Mouse (Mus musculus) cerebellum, adult 2 months (tissue): ENCODE results near the gene Aldh1l1.

Experiments used
- CTCF ChIP-seq: fragments of 200-500 bp; IDR thresholded peaks from 2 replicates; pipeline ENCODE4 v1.5.1; 2011; ENCODE audit warnings: low read depth, mild to moderate bottlenecking, control low read depth, low read length, moderate library complexity, borderline replicate concordance; ENCODE audit not compliant: insufficient read depth
- POLR2A ChIP-seq: fragments of 200-500 bp; IDR thresholded peaks from 2 replicates; pipeline ENCODE4 v1.6.1; 2011; ENCODE audit warnings: low read length, control low read depth, borderline replicate concordance; ENCODE audit not compliant: insufficient read depth

GRCm38 (mm10) chr6:90553197-90553596, 67.0 kb downstream of the Aldh1l1 start:
- TF ChIP-seq POLR2A = no peak
- no peak for TF ChIP-seq CTCF
